Mouse (Mus musculus): ENCODE data around the gene Nmrk2. TPM values are rescaled to one million over a fixed set of nuclear protein-coding genes. Genes with fewer than 3 reads are reported as not detected.
A peak's percentile ranks its signal among the peaks of the same experiment; 100 is the strongest.

Nmrk2 gene
- total and polyA plus RNA-seq, 3 experiments = 6.3 to 8.8 (median 8.7) TPM

- no peak overlapping the region for H3K9ac ChIP-seq (ENCODE audit: low read depth, low read length)
- DNase-seq = peak in 1 of 2 experiments; percentile 71
- intact Hi-C loops (cut with DNase I) = loop anchor here (2.0 kb wide), 1 partner anchor 15 kb away; no protein-coding TSS in a partner anchor
- H3K4me1 ChIP-seq (ENCODE audit: control insufficient read depth, insufficient read depth, low read length) = peaks cover 5% of the 10 kb centered on the region
- H3K27ac ChIP-seq = no peak overlapping the region
- H3K4me3 ChIP-seq = no peak overlapping the region
- H3K27me3 ChIP-seq (ENCODE audit: control insufficient read depth, insufficient read depth, low read length) = no peaks in the 10 kb centered on the region
- peaks cover 11% of the 10 kb centered on the region for H3K79me2 ChIP-seq (replicated peaks; ENCODE audit: control insufficient read depth, insufficient read depth, low read length)
- 76% methylated on average over 8 of the region's 8 CpGs for WGBS
- no peaks in the 10 kb centered on the region for H3K36me3 ChIP-seq (ENCODE audit: control insufficient read depth, insufficient read depth, low read length)
- no peak for TF ChIP-seq EP300 (IDR thresholded peaks at IDR 0.05; ENCODE audit: insufficient read depth, low read depth, low read length)
- TF ChIP-seq POLR2A (IDR thresholded peaks at IDR 0.05; ENCODE audit: insufficient read depth, low read depth, low read length) = no peak
- TF ChIP-seq CTCF (IDR thresholded peaks at IDR 0.05) = no peak
Measured at GRCm38 (mm10) chr10:81161602-81162317, 40.1 kb downstream of the Nmrk2 start.

- Histone ChIP-seq H3K36me3 (ENCODE audit: control insufficient read depth, insufficient read depth, low read length) (no peaks in the 10 kb centered on the region), H3K4me3 (no peak overlapping the region), H3K4me1 (ENCODE audit: control insufficient read depth, insufficient read depth, low read length) (no peaks in the 10 kb centered on the region), H3K9ac (ENCODE audit: low read depth, low read length) (no peak overlapping the region), H3K27me3 (ENCODE audit: control insufficient read depth, insufficient read depth, low read length) (no peaks in the 10 kb centered on the region), H3K27ac (no peak overlapping the region; the same call in none of the 2 replicates), H3K79me2 (replicated peaks; ENCODE audit: control insufficient read depth, insufficient read depth, low read length) (no peaks in the 10 kb centered on the region; the same call in 1 of the 2 replicates)
- 54% methylated on average over 6 of the region's 6 CpGs for WGBS
- intact Hi-C loops (cut with DNase I) = no loop called here
- peak in 1 of 2 experiments; percentile 41 for DNase-seq
- TF ChIP-seq CTCF (IDR thresholded peaks at IDR 0.05) = no peak
- TF ChIP-seq POLR2A (IDR thresholded peaks at IDR 0.05; ENCODE audit: insufficient read depth, low read depth, low read length) = no peak
Measured at GRCm38 (mm10) chr10:81154736-81155135, 47.1 kb downstream of the Nmrk2 start.

- peak in 1 of 2 experiments; percentile 23 for DNase-seq
- no peaks in the 10 kb centered on the region for H3K36me3 ChIP-seq (ENCODE audit: control insufficient read depth, insufficient read depth, low read length)
- no peak overlapping the region for H3K4me3 ChIP-seq
- no peak overlapping the region; the same call in 1 of the 2 replicates for H3K27ac ChIP-seq
- TF ChIP-seq EP300 (IDR thresholded peaks at IDR 0.05; ENCODE audit: insufficient read depth, low read depth, low read length) = no peak
- no peak for TF ChIP-seq CTCF (IDR thresholded peaks at IDR 0.05)
- no peak for TF ChIP-seq POLR2A (IDR thresholded peaks at IDR 0.05; ENCODE audit: insufficient read depth, low read depth, low read length)
- no peaks in the 10 kb centered on the region for H3K27me3 ChIP-seq (ENCODE audit: control insufficient read depth, insufficient read depth, low read length)
- WGBS = 86% methylated on average over 12 of the region's 12 CpGs
- no peak overlapping the region for H3K9ac ChIP-seq (ENCODE audit: low read depth, low read length)
- H3K4me1 ChIP-seq (ENCODE audit: control insufficient read depth, insufficient read depth, low read length) = no peaks in the 10 kb centered on the region
- intact Hi-C loops (cut with DNase I) = no loop called here
- H3K79me2 ChIP-seq (replicated peaks; ENCODE audit: control insufficient read depth, insufficient read depth, low read length) = no peaks in the 10 kb centered on the region; the same call in 1 of the 2 replicates
Measured at GRCm38 (mm10) chr10:81154313-81154712, 47.5 kb downstream of the Nmrk2 start.

- H3K4me1 ChIP-seq (ENCODE audit: control insufficient read depth, insufficient read depth, low read length) = no peaks in the 10 kb centered on the region
- H3K36me3 ChIP-seq (ENCODE audit: control insufficient read depth, insufficient read depth, low read length) = no peaks in the 10 kb centered on the region
- WGBS = 51% methylated on average over 12 of the region's 12 CpGs
- TF ChIP-seq EP300 (IDR thresholded peaks at IDR 0.05; ENCODE audit: insufficient read depth, low read depth, low read length) (no peak), CTCF (IDR thresholded peaks at IDR 0.05) (no peak)
- peaks cover 2% of the 10 kb centered on the region; the same call in 1 of the 2 replicates for H3K79me2 ChIP-seq (replicated peaks; ENCODE audit: control insufficient read depth, insufficient read depth, low read length)
- no peaks in the 10 kb centered on the region for H3K27me3 ChIP-seq (ENCODE audit: control insufficient read depth, insufficient read depth, low read length)
- intact Hi-C loops (cut with DNase I) = no loop called here
- no peak overlapping the region for H3K4me3 ChIP-seq
- no peak overlapping the region for H3K27ac ChIP-seq
- DNase-seq = peak in 1 of 2 experiments; percentile 23
- no peak overlapping the region for H3K9ac ChIP-seq (ENCODE audit: low read depth, low read length)
Measured at GRCm38 (mm10) chr10:81152609-81153008, 49.2 kb downstream of the Nmrk2 start.

GRCm38 (mm10) chr10:81151261-81151660, 50.6 kb downstream of the Nmrk2 start:
- no peak overlapping the region for H3K9ac ChIP-seq (ENCODE audit: low read depth, low read length)
- H3K27ac ChIP-seq = no peak overlapping the region
- no peaks in the 10 kb centered on the region for H3K4me1 ChIP-seq (ENCODE audit: control insufficient read depth, insufficient read depth, low read length)
- intact Hi-C loops (cut with DNase I) = no loop called here
- H3K27me3 ChIP-seq (ENCODE audit: control insufficient read depth, insufficient read depth, low read length) = no peaks in the 10 kb centered on the region
- 66% methylated on average over 6 of the region's 6 CpGs for WGBS
- no peaks in the 10 kb centered on the region for H3K36me3 ChIP-seq (ENCODE audit: control insufficient read depth, insufficient read depth, low read length)
- no peak overlapping the region for H3K4me3 ChIP-seq
- TF ChIP-seq POLR2A (IDR thresholded peaks at IDR 0.05; ENCODE audit: insufficient read depth, low read depth, low read length) (no peak), CTCF (IDR thresholded peaks at IDR 0.05) (no peak), EP300 (IDR thresholded peaks at IDR 0.05; ENCODE audit: insufficient read depth, low read depth, low read length) (no peak)
- H3K79me2 ChIP-seq (replicated peaks; ENCODE audit: control insufficient read depth, insufficient read depth, low read length) = peaks cover 6% of the 10 kb centered on the region
- no peak for DNase-seq

Other genes starting within 250 kb of the Nmrk2 start
- under 1 TPM; 0.50 to 0.63 TPM for gene Gng7, start 187.1 kb downstream of the Nmrk2 start, total RNA-seq (2021)
- 0.68 and 1.1 TPM in 2 replicates for gene Gng7, start 187.1 kb downstream of the Nmrk2 start, polyA plus RNA-seq (2012; rRNA removed)
- gene Diras1, start 176.4 kb downstream of the Nmrk2 start, total RNA-seq (2021) = not detected
- 0.04 and 0.06 TPM in 2 replicates for gene Diras1, start 176.4 kb downstream of the Nmrk2 start, polyA plus RNA-seq (2012; rRNA removed)
- 10 to 100 TPM; 13.9 to 14.4 TPM for gene Slc39a3, start 164.6 kb downstream of the Nmrk2 start, total RNA-seq (2021)
- 20.5 and 21.9 TPM in 2 replicates for gene Slc39a3, start 164.6 kb downstream of the Nmrk2 start, polyA plus RNA-seq (2012; rRNA removed)
- gene Sgta, start 141.9 kb downstream of the Nmrk2 start, total RNA-seq (2021) = 10 to 100 TPM; 84.5 to 90.1 TPM
- 158 and 161 TPM in 2 replicates for gene Sgta, start 141.9 kb downstream of the Nmrk2 start, polyA plus RNA-seq (2012; rRNA removed)
- 10 to 100 TPM; 11.3 to 15.5 TPM for gene Thop1, start 132.0 kb downstream of the Nmrk2 start, total RNA-seq (2021)
- gene Thop1, start 132.0 kb downstream of the Nmrk2 start, polyA plus RNA-seq (2012; rRNA removed) = 15.2 and 17.0 TPM in 2 replicates
- under 1 TPM; 0.36 to 0.70 TPM for gene Creb3l3, start 103.2 kb downstream of the Nmrk2 start, total RNA-seq (2021)
- 0.06 and 0.15 TPM in 2 replicates for gene Creb3l3, start 103.2 kb downstream of the Nmrk2 start, polyA plus RNA-seq (2012; rRNA removed)
- gene Map2k2, start 96.1 kb downstream of the Nmrk2 start, total RNA-seq (2021) = 100 to 1,000 TPM; 115 to 123 TPM
- 89.3 and 116 TPM in 2 replicates for gene Map2k2, start 96.1 kb downstream of the Nmrk2 start, polyA plus RNA-seq (2012; rRNA removed)
- 10 to 100 TPM; 35.2 to 41.4 TPM for gene Zbtb7a, start 66.8 kb downstream of the Nmrk2 start, total RNA-seq (2021)
- gene Zbtb7a, start 66.8 kb downstream of the Nmrk2 start, polyA plus RNA-seq (2012; rRNA removed) = 16.1 and 20.6 TPM in 2 replicates
- gene Pias4, start 34.1 kb downstream of the Nmrk2 start, total RNA-seq (2021) = 10 to 100 TPM; 14.1 to 16.5 TPM
- gene Pias4, start 34.1 kb downstream of the Nmrk2 start, polyA plus RNA-seq (2012; rRNA removed) = 22.3 and 23.3 TPM in 2 replicates
- gene Eef2, start 25.4 kb downstream of the Nmrk2 start, total RNA-seq (2021) = 1,000 to 10,000 TPM; 1,027 to 1,244 TPM
- gene Eef2, start 25.4 kb downstream of the Nmrk2 start, polyA plus RNA-seq (2012; rRNA removed) = 887 and 1,187 TPM in 2 replicates
- 10 to 100 TPM; 27.8 to 29.0 TPM for gene Dapk3, start 19.0 kb downstream of the Nmrk2 start, total RNA-seq (2021)
- 30.6 and 35.5 TPM in 2 replicates for gene Dapk3, start 19.0 kb downstream of the Nmrk2 start, polyA plus RNA-seq (2012; rRNA removed)
- gene 4930442H23Rik, start 18.2 kb downstream of the Nmrk2 start, total RNA-seq (2021) = not detected
- not detected in 2 replicates for gene 4930442H23Rik, start 18.2 kb downstream of the Nmrk2 start, polyA plus RNA-seq (2012; rRNA removed)
- under 1 TPM in 1 of 2 experiments, not detected in 1; 0.09 TPM for gene Atcay, start 28.8 kb upstream of the Nmrk2 start, total RNA-seq (2021)
- gene Atcay, start 28.8 kb upstream of the Nmrk2 start, polyA plus RNA-seq (2012; rRNA removed) = 0.14 and 0.20 TPM in 2 replicates
- gene Zfr2, start 31.1 kb upstream of the Nmrk2 start, total RNA-seq (2021) = 1 to 10 TPM; 1.8 to 2.0 TPM
- gene Zfr2, start 31.1 kb upstream of the Nmrk2 start, polyA plus RNA-seq (2012; rRNA removed) = 5.0 and 6.3 TPM in 2 replicates
- under 1 TPM; 0.48 to 0.86 TPM for gene Matk, start 50.9 kb upstream of the Nmrk2 start, total RNA-seq (2021)
- gene Matk, start 50.9 kb upstream of the Nmrk2 start, polyA plus RNA-seq (2012; rRNA removed) = 0.97 and 1.5 TPM in 2 replicates
- gene Mrpl54, start 64.9 kb upstream of the Nmrk2 start, total RNA-seq (2021) = 100 to 1,000 TPM in 1 of 2 experiments, 10 to 100 TPM in 1; 85.7 to 101 TPM
- 66.7 and 93.2 TPM in 2 replicates for gene Mrpl54, start 64.9 kb upstream of the Nmrk2 start, polyA plus RNA-seq (2012; rRNA removed)
- gene Apba3, start 64.9 kb upstream of the Nmrk2 start, total RNA-seq (2021) = 100 to 1,000 TPM; 111 to 123 TPM
- 151 TPM in 2 replicates for gene Apba3, start 64.9 kb upstream of the Nmrk2 start, polyA plus RNA-seq (2012; rRNA removed)
- not detected for gene Tjp3, start 89.5 kb upstream of the Nmrk2 start, total RNA-seq (2021)
- gene Tjp3, start 89.5 kb upstream of the Nmrk2 start, polyA plus RNA-seq (2012; rRNA removed) = 0.12 and 0.78 TPM in 2 replicates
- 10 to 100 TPM; 27.0 to 28.0 TPM for gene Pip5k1c, start 90.9 kb upstream of the Nmrk2 start, total RNA-seq (2021)
- gene Pip5k1c, start 90.9 kb upstream of the Nmrk2 start, polyA plus RNA-seq (2012; rRNA removed) = 37.5 and 44.2 TPM in 2 replicates
- gene Cactin, start 119.1 kb upstream of the Nmrk2 start, total RNA-seq (2021) = 10 to 100 TPM; 16.1 to 18.0 TPM
- gene Cactin, start 119.1 kb upstream of the Nmrk2 start, polyA plus RNA-seq (2012; rRNA removed) = 15.4 and 18.0 TPM in 2 replicates
- gene Tbxa2r, start 126.7 kb upstream of the Nmrk2 start, total RNA-seq (2021) = 1 to 10 TPM; 3.8 to 4.1 TPM
- 7.1 and 8.7 TPM in 2 replicates for gene Tbxa2r, start 126.7 kb upstream of the Nmrk2 start, polyA plus RNA-seq (2012; rRNA removed)
- gene Gipc3, start 141.2 kb upstream of the Nmrk2 start, total RNA-seq (2021) = 1 to 10 TPM; 5.5 to 6.4 TPM
- gene Gipc3, start 141.2 kb upstream of the Nmrk2 start, polyA plus RNA-seq (2012; rRNA removed) = 4.7 and 4.8 TPM in 2 replicates
- gene Hmg20b, start 148.4 kb upstream of the Nmrk2 start, total RNA-seq (2021) = 10 to 100 TPM; 55.6 to 58.1 TPM
- 44.3 and 54.9 TPM in 2 replicates for gene Hmg20b, start 148.4 kb upstream of the Nmrk2 start, polyA plus RNA-seq (2012; rRNA removed)
- 10 to 100 TPM; 10.6 to 11.1 TPM for gene Mfsd12, start 155.4 kb upstream of the Nmrk2 start, total RNA-seq (2021)
- 9.6 and 10.5 TPM in 2 replicates for gene Mfsd12, start 155.4 kb upstream of the Nmrk2 start, polyA plus RNA-seq (2012; rRNA removed)
- gene 4930404N11Rik, start 163.8 kb upstream of the Nmrk2 start, total RNA-seq (2021) = 1 to 10 TPM in 1 of 2 experiments, under 1 TPM in 1; 0.64 to 1.1 TPM
- 0.32 and 1.2 TPM in 2 replicates for gene 4930404N11Rik, start 163.8 kb upstream of the Nmrk2 start, polyA plus RNA-seq (2012; rRNA removed)
- 10 to 100 TPM; 29.9 to 31.5 TPM for gene Fzr1, start 176.5 kb upstream of the Nmrk2 start, total RNA-seq (2021)
- gene Fzr1, start 176.5 kb upstream of the Nmrk2 start, polyA plus RNA-seq (2012; rRNA removed) = 49.3 and 56.1 TPM in 2 replicates
- 10 to 100 TPM; 46.6 to 53.8 TPM for gene Dohh, start 182.4 kb upstream of the Nmrk2 start, total RNA-seq (2021)
- 48.5 and 56.9 TPM in 2 replicates for gene Dohh, start 182.4 kb upstream of the Nmrk2 start, polyA plus RNA-seq (2012; rRNA removed)
- 1 to 10 TPM in 1 of 2 experiments, under 1 TPM in 1; 0.73 to 1.9 TPM for gene Gm48551, start 182.4 kb upstream of the Nmrk2 start, total RNA-seq (2021)
- 2.1 and 3.5 TPM in 2 replicates for gene Gm48551, start 182.4 kb upstream of the Nmrk2 start, polyA plus RNA-seq (2012; rRNA removed)
- 1 to 10 TPM in 1 of 2 experiments, not detected in 1; 1.2 TPM for gene Gm48552, start 187.0 kb upstream of the Nmrk2 start, total RNA-seq (2021)
- gene Gm48552, start 187.0 kb upstream of the Nmrk2 start, polyA plus RNA-seq (2012; rRNA removed) = 0.88 and 1.2 TPM in 2 replicates
- gene Smim24, start 191.0 kb upstream of the Nmrk2 start, total RNA-seq (2021) = 1 to 10 TPM; 2.0 to 2.3 TPM
- gene Smim24, start 191.0 kb upstream of the Nmrk2 start, polyA plus RNA-seq (2012; rRNA removed) = 8.3 and 8.6 TPM in 2 replicates

Measured in heart, adult 2 months (tissue).